Mouse (Mus musculus) activated CD4-positive, CD25-positive, alpha-beta regulatory T cell (primary cell): Measurements from ENCODE around the gene Vps26a. TPM values are rescaled to one million over a fixed set of nuclear protein-coding genes. Genes with fewer than 3 reads are reported as not detected.

Experiments
- polyA plus RNA-seq, 2 experiments: library from polyadenylated mRNA; unstranded; fragments of 100-300 nt; shearing (Covaris generic); gene quantifications; one replicate each; pipeline ENCODE4 v1.2.1; 2017

Vps26a gene
- polyA plus RNA-seq: 10 to 100 TPM; 60.1 to 82.5 TPM

GRCm38 (mm10) chr10:62486618-62487415 is at the start of gene Vps26a:
TSS of gene Vps26a (minus strand) at chr10:62486805.

GRCm38 (mm10) chr10:62527351-62527750 is 40.7 kb upstream of the Vps26a start, which contains the start of gene Srgn:
TSS of gene Srgn (minus strand) at chr10:62527451.

GRCm38 (mm10) chr10:62449364-62450279 is 37.0 kb downstream of the Vps26a start, which contains the start of the genes 4930507D05Rik and Supv3l1:
TSS of gene 4930507D05Rik (plus strand) at chr10:62449489.
TSS of gene Supv3l1 (minus strand) at chr10:62449738.

GRCm38 (mm10) chr10:62422255-62422654 is 64.3 kb downstream of the Vps26a start, which contains the start of gene Hkdc1:
TSS of gene Hkdc1 (minus strand) at chr10:62422491.

Other genes starting within 250 kb of the Vps26a start
- gene Tacr2, start 234.4 kb downstream of the Vps26a start, polyA plus RNA-seq: not detected
- gene Hk1, start 106.9 kb downstream of the Vps26a start, polyA plus RNA-seq: 100 to 1,000 TPM in 1 of 2 experiments, 10 to 100 TPM in 1; 76.0 to 101 TPM
- gene Hkdc1, start 64.3 kb downstream of the Vps26a start, polyA plus RNA-seq: under 1 TPM in 1 of 2 experiments, not detected in 1; 0.07 TPM
- under 1 TPM in 1 of 2 experiments, not detected in 1; 0.80 TPM for gene 4930507D05Rik, start 37.3 kb downstream of the Vps26a start, polyA plus RNA-seq
- gene Supv3l1, start 37.1 kb downstream of the Vps26a start, polyA plus RNA-seq: 10 to 100 TPM; 18.0 to 20.7 TPM
- 1,000 to 10,000 TPM; 1,235 to 1,901 TPM for gene Srgn, start 40.6 kb upstream of the Vps26a start, polyA plus RNA-seq
- gene Kif1bp, start 91.7 kb upstream of the Vps26a start, polyA plus RNA-seq: 10 to 100 TPM; 33.0 to 35.5 TPM
- gene Ddx21, start 115.5 kb upstream of the Vps26a start, polyA plus RNA-seq: 10 to 100 TPM; 36.1 to 42.4 TPM
- 100 to 1,000 TPM; 122 to 149 TPM for gene Ddx50, start 164.4 kb upstream of the Vps26a start, polyA plus RNA-seq
- 1 to 10 TPM; 1.6 to 1.9 TPM for gene Stox1, start 239.3 kb upstream of the Vps26a start, polyA plus RNA-seq